Mouse (Mus musculus) stomach, embryonic 16.5 days (tissue): ENCODE measurements around the gene Cnnm2. TPM values are rescaled to one million over a fixed set of nuclear protein-coding genes. Genes with fewer than 3 reads are reported as not detected.
"Not testable (repeated sequence)": the region's sequence is repeated elsewhere in the genome, so short reads cannot be mapped to it uniquely, and the experiment has no call there.

Experiments
- ATAC-seq: fragments of 200-750 bp; cut with Nextera tagmentation; 2 replicates; pipeline ENCODE4 v1.8.0; 2017; ENCODE audit warnings: moderate number of reproducible peaks, moderate TSS enrichment; ENCODE audit not compliant: insufficient read depth, low FRiP score
- H3K27ac ChIP-seq: fragments of 300-500 bp; sonication (generic); 2 replicates; pipeline ENCODE4 v1.5.1; 2014; ENCODE audit warnings: low read length
- H3K27me3 ChIP-seq: fragments of 300-500 bp; sonication (generic); 2 replicates; pipeline ENCODE4 v1.6.1; 2014; ENCODE audit warnings: low read length, control low read depth, mixed read lengths; ENCODE audit not compliant: control insufficient read depth, insufficient read depth
- H3K36me3 ChIP-seq: fragments of 300-500 bp; sonication (generic); 2 replicates; pipeline ENCODE4 v1.6.1; 2014; ENCODE audit warnings: low read length; ENCODE audit not compliant: control insufficient read depth, insufficient read depth
- H3K4me1 ChIP-seq: fragments of 300-500 bp; sonication (generic); 2 replicates; pipeline ENCODE4 v1.6.1; 2014; ENCODE audit warnings: low read length, control low read depth, mixed read lengths; ENCODE audit not compliant: control insufficient read depth, insufficient read depth
- H3K4me2 ChIP-seq: fragments of 300-500 bp; sonication (generic); 2 replicates; pipeline ENCODE4 v1.6.1; 2014; ENCODE audit warnings: low read depth, low read length, mixed read lengths
- H3K4me3 ChIP-seq: fragments of 300-500 bp; sonication (generic); replicated peaks from 2 replicates; pipeline ENCODE4 v1.5.1; 2014; ENCODE audit warnings: mild to moderate bottlenecking, low read length
- H3K9ac ChIP-seq: fragments of 300-500 bp; sonication (generic); 2 replicates; pipeline ENCODE4 v1.6.1; 2014; ENCODE audit warnings: low read length
- H3K9me3 ChIP-seq: fragments of 300-500 bp; sonication (generic); replicated peaks from 2 replicates; pipeline ENCODE4 v1.6.1; 2016; ENCODE audit warnings: low read length, control low read depth; ENCODE audit not compliant: control insufficient read depth
- WGBS: fragments of 180-500 bp; shearing (Covaris S2); extraction: QIAGEN DNeasy Blood & Tissue Kit; methylation state at CpG from one replicate; pipeline ENCODE4 v1.1.7; 2014; 5-methylcytosine and 5-hydroxymethylcytosine counted together
- polyA plus RNA-seq: library from polyadenylated mRNA; unstranded; fragments of >200 nt; fragmentation: Nextera tagmentation; extraction: Ambion mirVana; gene quantifications from 2 replicates; pipeline ENCODE4 v1.2.1, GENCODE M21; 2015

The Cnnm2 gene
- polyA plus RNA-seq, 1 experiment from 2014 or later, result 1.5 TPM

- not testable (repeated sequence) for H3K4me3 ChIP-seq, H3K4me2 ChIP-seq, H3K27ac ChIP-seq, H3K4me1 ChIP-seq, ATAC-seq, H3K9ac ChIP-seq, H3K9me3 ChIP-seq, H3K27me3 ChIP-seq, H3K36me3 ChIP-seq
- 76% methylated on average over 1 of the region's 1 CpGs for WGBS
Measured at GRCm38 (mm10) chr19:46779130-46779529, 17.7 kb downstream of the Cnnm2 start.

GRCm38 (mm10) chr19:46784038-46784437 is 22.6 kb downstream of the Cnnm2 start:
- H3K4me3 ChIP-seq, result no peak overlapping the region
- H3K36me3 ChIP-seq, result no peaks in the 10 kb centered on the region
- WGBS, result 57% methylated on average over 5 of the region's 5 CpGs
- no peaks in the 10 kb centered on the region for H3K27me3 ChIP-seq
- no peak overlapping the region for H3K4me2 ChIP-seq
- H3K27ac ChIP-seq, result no peak overlapping the region
- no peaks in the 10 kb centered on the region for H3K9me3 ChIP-seq
- no peaks in the 10 kb centered on the region for H3K4me1 ChIP-seq
- ATAC-seq, result no peak
- H3K9ac ChIP-seq, result no peak overlapping the region

DNA sequence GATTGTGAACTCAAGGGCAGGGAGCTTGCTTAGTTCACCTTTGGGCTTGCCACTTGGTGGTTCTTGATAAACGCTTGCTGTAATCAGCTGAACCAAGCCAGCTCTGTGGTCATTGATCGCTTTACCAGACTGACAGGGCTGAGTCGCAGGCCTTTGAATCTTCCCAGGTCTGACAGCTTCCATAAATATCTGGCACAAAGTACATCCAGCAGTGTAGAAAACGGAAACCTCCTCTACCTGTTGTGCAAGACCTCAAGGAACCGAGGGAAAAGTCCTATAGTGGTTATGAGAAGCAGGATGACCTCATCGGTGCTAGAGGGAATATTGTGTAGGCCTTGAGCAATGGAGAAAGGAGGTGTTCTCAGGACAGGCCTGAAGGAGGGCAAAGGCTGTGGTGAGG is 23.1 kb downstream of the Cnnm2 start:
- Histone ChIP-seq H3K27me3 (no peaks in the 10 kb centered on the region), H3K27ac (no peak overlapping the region), H3K4me2 (no peak overlapping the region), H3K4me3 (no peak overlapping the region), H3K9ac (no peak overlapping the region), H3K36me3 (no peaks in the 10 kb centered on the region), H3K4me1 (no peaks in the 10 kb centered on the region), H3K9me3 (no peaks in the 10 kb centered on the region)
- peak; percentile 53; the same call in 1 of the 2 replicates for ATAC-seq
- WGBS, result 58% methylated on average over 6 of the region's 6 CpGs

- no peak for ATAC-seq
- Histone ChIP-seq H3K36me3 (no peaks in the 10 kb centered on the region), H3K9me3 (no peaks in the 10 kb centered on the region), H3K4me3 (no peak overlapping the region), H3K4me2 (no peak overlapping the region), H3K4me1 (no peaks in the 10 kb centered on the region), H3K27me3 (no peaks in the 10 kb centered on the region), H3K27ac (no peak overlapping the region), H3K9ac (no peak overlapping the region)
- 80% methylated on average over 4 of the region's 4 CpGs for WGBS
Measured at GRCm38 (mm10) chr19:46785633-46786032, 24.2 kb downstream of the Cnnm2 start.

- Histone ChIP-seq H3K9ac (no peak overlapping the region), H3K4me1 (no peaks in the 10 kb centered on the region), H3K4me3 (no peak overlapping the region), H3K9me3 (no peaks in the 10 kb centered on the region), H3K27ac (no peak overlapping the region), H3K27me3 (no peaks in the 10 kb centered on the region), H3K4me2 (no peak overlapping the region), H3K36me3 (no peaks in the 10 kb centered on the region)
- ATAC-seq, result no peak
- WGBS, result 96% methylated on average over 1 of the region's 1 CpGs
Measured at GRCm38 (mm10) chr19:46789782-46790181, 28.4 kb downstream of the Cnnm2 start.

DNA sequence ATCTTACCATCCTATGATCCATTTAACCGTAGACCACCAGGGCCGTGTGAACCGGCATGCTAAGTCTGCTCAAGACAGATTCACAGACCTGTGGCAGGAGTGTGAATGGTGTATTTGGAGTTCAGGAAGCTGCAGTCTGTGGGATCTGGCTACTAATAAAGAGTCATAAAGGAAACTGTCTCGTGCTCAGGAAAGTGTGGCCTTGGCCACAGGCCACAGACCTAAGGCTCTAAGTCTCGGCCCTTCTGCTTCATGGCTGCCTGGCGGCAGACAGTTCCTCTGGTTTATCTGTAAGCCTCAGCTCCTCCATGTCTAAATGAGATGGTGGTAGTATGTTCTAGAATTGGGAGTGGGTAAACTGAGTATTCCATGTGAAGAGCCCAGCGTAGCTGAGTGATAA is 30.0 kb downstream of the Cnnm2 start:
- H3K4me3 ChIP-seq, result no peak overlapping the region
- 85% methylated on average over 7 of the region's 7 CpGs for WGBS
- H3K9ac ChIP-seq, result no peak overlapping the region
- no peaks in the 10 kb centered on the region for H3K9me3 ChIP-seq
- H3K4me2 ChIP-seq, result no peak overlapping the region
- no peak overlapping the region for H3K27ac ChIP-seq
- no peaks in the 10 kb centered on the region for H3K27me3 ChIP-seq
- no peaks in the 10 kb centered on the region for H3K36me3 ChIP-seq
- no peak for ATAC-seq
- H3K4me1 ChIP-seq, result no peaks in the 10 kb centered on the region

DNA sequence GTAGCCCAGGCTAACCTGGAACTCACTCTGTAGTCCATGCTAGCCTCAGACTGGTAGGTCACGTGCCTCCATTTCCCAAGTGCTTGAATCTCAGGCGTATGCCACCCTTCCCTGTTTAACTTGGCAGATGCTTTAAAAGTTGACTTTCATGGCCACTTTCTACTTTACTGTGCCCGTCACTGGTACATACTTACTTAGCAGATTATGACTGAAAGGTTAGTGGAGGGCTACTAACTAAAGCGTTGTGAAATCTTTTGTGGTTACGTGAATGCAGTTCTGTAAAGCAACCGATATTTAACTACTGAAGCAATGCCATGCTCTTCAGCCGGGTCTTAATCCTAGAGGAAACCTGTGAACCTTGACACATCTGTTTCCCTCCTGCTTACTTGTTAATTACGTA is 30.5 kb downstream of the Cnnm2 start:
- Histone ChIP-seq H3K9ac (no peak overlapping the region), H3K27ac (no peak overlapping the region), H3K4me1 (no peaks in the 10 kb centered on the region), H3K9me3 (no peaks in the 10 kb centered on the region), H3K36me3 (no peaks in the 10 kb centered on the region), H3K4me2 (no peak overlapping the region), H3K4me3 (no peak overlapping the region), H3K27me3 (no peaks in the 10 kb centered on the region)
- WGBS, result 77% methylated on average over 8 of the region's 8 CpGs
- no peak for ATAC-seq

DNA sequence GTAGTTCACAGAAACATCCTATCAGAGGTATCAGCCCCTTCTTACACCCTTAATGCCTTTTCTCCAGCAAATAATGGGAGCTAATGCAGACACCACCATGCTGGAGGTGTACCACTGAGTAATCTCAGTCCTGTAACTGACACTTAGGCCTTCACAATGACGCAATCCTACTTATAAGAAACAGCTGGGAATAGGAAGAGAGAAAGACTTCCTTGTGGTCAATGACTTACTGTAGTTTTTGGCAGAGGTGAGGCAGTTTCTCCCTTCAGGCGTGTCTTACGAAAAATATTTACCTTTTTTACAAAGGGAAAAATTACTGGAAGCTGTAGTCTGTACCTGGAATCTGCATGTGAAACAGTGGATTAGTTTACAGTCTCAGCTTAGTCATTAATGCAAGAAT is 31.1 kb downstream of the Cnnm2 start:
- 74% methylated on average over 3 of the region's 3 CpGs for WGBS
- H3K9me3 ChIP-seq, result no peaks in the 10 kb centered on the region

DNA sequence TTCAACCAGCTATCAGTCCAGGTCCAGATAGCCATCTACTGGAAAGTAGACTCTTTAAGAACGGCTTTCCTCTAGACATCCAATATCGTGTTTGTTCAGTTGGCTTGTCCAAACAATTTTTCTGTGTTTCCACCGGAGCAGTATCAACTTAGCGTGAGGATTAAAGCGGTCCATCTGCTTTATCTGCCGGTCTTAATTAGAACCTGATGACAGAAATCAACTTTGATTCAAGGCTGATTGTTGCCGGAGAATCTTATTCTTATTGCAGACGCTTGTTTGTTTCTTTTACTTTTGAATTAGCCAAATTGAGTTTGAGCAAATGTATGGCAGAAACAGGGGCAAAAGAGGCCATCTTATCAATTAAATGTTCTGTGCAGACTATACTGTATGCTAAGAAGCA is 32.8 kb downstream of the Cnnm2 start:
- 50% methylated on average over 8 of the region's 8 CpGs for WGBS
- Histone ChIP-seq H3K27ac (no peak overlapping the region), H3K9me3 (no peaks in the 10 kb centered on the region), H3K4me2 (no peak overlapping the region), H3K9ac (no peak overlapping the region), H3K4me1 (no peaks in the 10 kb centered on the region), H3K36me3 (no peaks in the 10 kb centered on the region), H3K4me3 (no peak overlapping the region), H3K27me3 (no peaks in the 10 kb centered on the region)
- ATAC-seq, result no peak

More for the DNA sequence above, 31.1 kb downstream of the Cnnm2 start:
- no peaks in the 10 kb centered on the region for H3K27me3 ChIP-seq
- no peak overlapping the region for H3K4me3 ChIP-seq
- H3K4me1 ChIP-seq, result no peaks in the 10 kb centered on the region
- no peak overlapping the region for H3K4me2 ChIP-seq
- no peak overlapping the region for H3K27ac ChIP-seq
- no peak overlapping the region for H3K9ac ChIP-seq
- ATAC-seq, result no peak
- no peaks in the 10 kb centered on the region for H3K36me3 ChIP-seq
